Mouse (Mus musculus): ENCODE measurements at regions not wholly inside any gene's neighbourhood (a gene's known extent, or its start where the extent isn't known, plus 50 kb on each side); places are given as distances from the start of the nearest gene placed in this dataset.
A peak's percentile ranks its signal among the peaks of the same experiment; 100 is the strongest.

DNA sequence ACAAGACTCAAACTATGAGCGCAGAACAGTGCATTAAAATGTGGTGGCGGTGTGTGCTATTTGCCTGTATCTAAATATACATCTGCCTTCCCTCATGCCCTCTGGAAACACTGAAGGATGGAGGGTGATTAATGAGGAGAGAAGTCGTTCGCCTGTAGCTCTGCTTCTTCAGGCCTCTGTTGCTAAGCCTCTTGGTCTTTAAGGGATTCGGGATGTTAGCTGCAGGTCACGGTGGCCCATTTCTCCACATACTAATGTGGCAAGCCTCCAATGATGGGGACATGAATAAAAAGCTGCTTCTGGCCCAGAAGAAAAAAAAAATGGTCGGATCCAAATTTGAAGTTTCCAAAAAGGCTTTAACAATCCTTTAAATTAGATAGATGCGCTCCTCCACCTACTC, 137.0 kb upstream of the Btg1 start:
- Histone ChIP-seq H3K4me3 (no peak overlapping the region), H3K36me3 (no peaks in the 10 kb centered on the region), H3K27me3 (no peaks in the 10 kb centered on the region), H3K27ac (no peak overlapping the region), H3K4me2 (replicated peaks) (0 out of 2 replicates have a peak overlapping the region, but pooled peaks have one; percentile 13), H3K9ac (no peak overlapping the region), H3K4me1 (peaks cover 14% of the 10 kb centered on the region), H3K9me3 (no peaks in the 10 kb centered on the region)
- 75% methylated on average over 8 of the region's 8 CpGs for WGBS
- ATAC-seq (ENCODE audit: insufficient number of reproducible peaks, insufficient read depth, low FRiP score, low TSS enrichment) = no peak

DNA sequence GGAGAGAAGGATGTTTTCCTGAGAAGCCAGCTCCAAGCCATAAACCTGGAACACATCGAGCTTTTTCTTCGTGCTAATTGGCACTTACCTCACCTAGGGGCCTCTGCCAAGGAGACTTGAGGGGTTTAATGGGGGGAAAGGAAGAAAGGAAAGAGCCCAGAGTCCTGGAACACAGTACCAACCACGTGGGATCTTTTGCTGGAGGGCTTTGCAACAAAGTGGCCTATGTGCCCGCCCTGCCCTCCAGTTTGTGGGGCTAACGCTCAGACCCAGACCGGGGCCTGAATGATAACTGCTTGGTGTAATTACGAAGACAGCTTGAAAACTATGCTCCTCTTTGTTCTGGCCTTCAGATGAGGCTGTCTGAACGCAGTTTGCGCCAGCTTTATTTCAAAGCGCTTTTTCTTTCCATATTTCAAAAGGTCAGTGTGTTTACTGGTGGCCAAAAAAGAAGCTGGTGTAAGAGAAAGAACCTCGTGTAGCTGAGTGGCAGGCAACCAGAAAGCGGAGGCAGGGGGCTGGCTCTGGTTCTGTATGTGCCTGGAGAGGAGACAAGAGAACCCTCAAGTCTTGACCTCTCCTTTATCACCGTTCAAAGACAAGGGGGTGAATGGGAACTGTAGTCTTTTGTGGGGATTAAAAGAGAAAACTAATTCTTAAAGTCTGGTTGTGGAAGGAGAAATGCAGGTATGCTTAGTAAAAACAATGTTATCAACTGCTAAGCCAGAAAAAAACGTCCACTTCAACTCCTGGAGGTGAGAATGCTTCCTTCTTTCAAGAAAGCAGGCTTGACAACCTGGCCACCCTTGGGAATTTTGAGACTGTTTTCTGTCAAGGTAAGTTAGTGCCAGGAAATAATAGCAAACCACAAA, 136.1 kb upstream of the Btg1 start:
- 0 out of 2 replicates have a peak, but pooled peaks have one; percentile 56 for ATAC-seq (ENCODE audit: insufficient number of reproducible peaks, insufficient read depth, low FRiP score, low TSS enrichment)
- Histone ChIP-seq H3K4me2 (replicated peaks) (peak overlapping the region; percentile 13; the same call in 1 of the 2 replicates), H3K9ac (no peak overlapping the region), H3K27me3 (no peaks in the 10 kb centered on the region), H3K9me3 (no peaks in the 10 kb centered on the region), H3K4me3 (no peak overlapping the region), H3K4me1 (peaks cover 14% of the 10 kb centered on the region), H3K27ac (0 out of 2 replicates have a peak overlapping the region, but pooled peaks have one; percentile 8), H3K36me3 (no peaks in the 10 kb centered on the region)
- WGBS = 24% methylated on average over 14 of the region's 14 CpGs

DNA sequence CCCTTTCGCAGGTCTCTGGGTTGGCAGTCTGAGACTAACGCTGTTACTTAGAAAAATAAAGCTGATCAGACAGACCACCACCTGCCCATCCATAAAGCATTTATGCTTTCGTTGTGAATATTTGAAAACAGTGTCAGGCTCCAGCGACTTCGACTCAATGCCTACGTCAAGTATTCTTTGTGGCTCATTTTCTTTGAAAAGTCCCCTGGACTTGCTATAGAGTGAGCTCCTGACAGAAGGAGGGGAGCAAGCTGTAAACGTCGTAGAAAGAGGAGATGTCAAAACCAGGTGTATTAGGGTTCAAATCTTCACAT, 135.5 kb upstream of the Btg1 start:
- Histone ChIP-seq H3K36me3 (no peaks in the 10 kb centered on the region), H3K9ac (no peak overlapping the region), H3K27me3 (no peaks in the 10 kb centered on the region), H3K9me3 (no peaks in the 10 kb centered on the region), H3K4me3 (no peak overlapping the region), H3K4me2 (replicated peaks) (no peak overlapping the region), H3K4me1 (peaks cover 14% of the 10 kb centered on the region), H3K27ac (no peak overlapping the region)
- ATAC-seq (ENCODE audit: insufficient number of reproducible peaks, insufficient read depth, low FRiP score, low TSS enrichment) = no peak
- 65% methylated on average over 8 of the region's 8 CpGs for WGBS

DNA sequence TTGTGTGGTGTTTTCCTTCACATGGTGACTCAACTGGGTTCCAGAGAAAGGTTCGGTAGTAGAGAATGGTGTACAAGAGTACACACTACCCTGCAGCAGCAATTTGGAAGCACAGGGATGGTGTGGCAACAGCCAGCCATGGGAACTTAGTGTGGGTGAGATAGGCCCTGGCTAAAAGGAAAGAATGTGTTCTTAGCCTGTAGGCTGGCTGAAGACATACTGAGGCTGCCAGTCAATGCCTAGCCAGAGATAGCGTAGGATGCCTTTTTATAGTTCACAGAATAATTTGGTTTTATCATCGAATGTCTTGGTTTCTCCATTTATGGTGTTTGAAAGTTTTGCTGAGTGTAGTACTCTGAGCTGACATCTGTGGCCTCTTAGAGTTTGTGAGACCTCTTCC, 130.1 kb upstream of the Btg1 start:
- H3K27me3 ChIP-seq = no peaks in the 10 kb centered on the region
- no peak overlapping the region for H3K4me2 ChIP-seq (replicated peaks)
- H3K4me1 ChIP-seq = no peaks in the 10 kb centered on the region
- no peak for ATAC-seq (ENCODE audit: insufficient number of reproducible peaks, insufficient read depth, low FRiP score, low TSS enrichment)
- no peak overlapping the region for H3K27ac ChIP-seq
- no peaks in the 10 kb centered on the region for H3K36me3 ChIP-seq
- H3K9ac ChIP-seq = no peak overlapping the region
- no peak overlapping the region for H3K4me3 ChIP-seq
- 91% methylated on average over 3 of the region's 3 CpGs for WGBS
- no peaks in the 10 kb centered on the region for H3K9me3 ChIP-seq

DNA sequence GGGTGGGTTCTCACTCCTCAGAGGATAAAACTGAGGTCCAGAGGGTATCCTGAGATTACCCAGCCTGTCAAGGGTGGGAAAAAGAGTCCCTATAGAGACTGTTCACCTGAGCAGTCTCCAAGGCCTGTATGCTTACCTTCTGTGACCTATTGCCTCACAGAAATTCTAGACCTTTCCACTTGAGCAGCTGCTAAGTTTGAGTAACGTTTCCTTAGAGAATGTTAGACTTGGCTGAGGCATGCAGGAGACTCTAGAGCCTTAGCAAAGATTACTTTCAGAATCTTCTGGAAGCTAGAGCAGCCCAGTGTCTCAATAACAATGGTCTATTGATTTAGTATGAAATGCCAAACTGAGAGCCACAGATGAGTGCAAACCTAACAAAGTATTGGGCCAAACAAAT, 123.1 kb upstream of the Btg1 start:
- ATAC-seq (ENCODE audit: insufficient number of reproducible peaks, insufficient read depth, low FRiP score, low TSS enrichment) = no peak
- H3K9ac ChIP-seq = no peak overlapping the region
- no peak overlapping the region for H3K4me3 ChIP-seq
- H3K27ac ChIP-seq = no peak overlapping the region
- H3K9me3 ChIP-seq = no peaks in the 10 kb centered on the region
- H3K4me1 ChIP-seq = no peaks in the 10 kb centered on the region
- H3K4me2 ChIP-seq (replicated peaks) = no peak overlapping the region
- 35% methylated on average over 1 of the region's 1 CpGs for WGBS
- no peaks in the 10 kb centered on the region for H3K27me3 ChIP-seq
- no peaks in the 10 kb centered on the region for H3K36me3 ChIP-seq

DNA sequence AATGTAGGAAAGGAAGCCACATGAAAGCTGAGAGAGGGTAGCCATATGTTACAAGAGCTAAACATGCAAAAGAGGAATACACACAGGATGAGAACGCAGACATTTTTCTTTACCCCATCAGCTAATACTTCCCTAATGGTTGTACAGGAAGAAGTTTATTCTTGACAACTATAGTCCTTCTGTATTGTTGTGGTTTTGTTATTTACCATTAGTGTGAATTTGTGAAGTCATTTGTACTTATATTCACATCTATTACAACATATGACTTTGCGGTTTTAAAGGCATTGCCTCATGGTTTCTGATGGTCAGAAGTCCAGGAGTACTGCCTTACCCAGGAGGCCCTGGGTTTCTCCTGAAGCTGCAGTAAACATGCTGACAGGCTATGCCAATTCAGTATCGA, 120.1 kb upstream of the Btg1 start:
- no peak overlapping the region for H3K9ac ChIP-seq
- no peaks in the 10 kb centered on the region for H3K4me1 ChIP-seq
- H3K27me3 ChIP-seq = no peaks in the 10 kb centered on the region
- H3K36me3 ChIP-seq = no peaks in the 10 kb centered on the region
- no peak for ATAC-seq (ENCODE audit: insufficient number of reproducible peaks, insufficient read depth, low FRiP score, low TSS enrichment)
- H3K9me3 ChIP-seq = no peaks in the 10 kb centered on the region
- H3K4me3 ChIP-seq = no peak overlapping the region
- WGBS = 94% methylated on average over 3 of the region's 3 CpGs
- H3K27ac ChIP-seq = no peak overlapping the region
- no peak overlapping the region for H3K4me2 ChIP-seq (replicated peaks)

DNA sequence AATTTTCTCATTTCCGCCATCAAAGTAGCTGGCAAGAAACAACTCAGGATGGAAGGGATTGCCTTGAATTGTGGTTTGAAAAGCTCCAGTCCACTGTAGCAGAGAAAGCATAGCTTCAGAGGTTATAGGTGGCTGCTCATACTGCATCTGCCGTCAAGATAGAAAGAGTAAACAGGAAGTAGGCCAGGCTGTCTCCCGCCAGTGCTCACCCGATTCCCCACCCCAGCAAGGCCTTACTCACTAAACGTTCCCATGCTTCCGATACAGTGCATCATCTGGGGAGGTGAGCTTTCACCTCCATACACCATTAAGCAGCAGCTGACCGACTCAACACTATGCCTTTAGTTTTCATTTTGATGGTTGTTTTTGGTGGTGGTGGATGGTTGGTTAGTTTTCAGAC, 119.3 kb upstream of the Btg1 start:
- no peak overlapping the region for H3K4me3 ChIP-seq
- H3K4me1 ChIP-seq = no peaks in the 10 kb centered on the region
- ATAC-seq (ENCODE audit: insufficient number of reproducible peaks, insufficient read depth, low FRiP score, low TSS enrichment) = no peak
- no peaks in the 10 kb centered on the region for H3K9me3 ChIP-seq
- no peak overlapping the region for H3K4me2 ChIP-seq (replicated peaks)
- H3K36me3 ChIP-seq = no peaks in the 10 kb centered on the region
- H3K27ac ChIP-seq = no peak overlapping the region
- H3K9ac ChIP-seq = no peak overlapping the region
- H3K27me3 ChIP-seq = no peaks in the 10 kb centered on the region
- WGBS = 82% methylated on average over 7 of the region's 7 CpGs

DNA sequence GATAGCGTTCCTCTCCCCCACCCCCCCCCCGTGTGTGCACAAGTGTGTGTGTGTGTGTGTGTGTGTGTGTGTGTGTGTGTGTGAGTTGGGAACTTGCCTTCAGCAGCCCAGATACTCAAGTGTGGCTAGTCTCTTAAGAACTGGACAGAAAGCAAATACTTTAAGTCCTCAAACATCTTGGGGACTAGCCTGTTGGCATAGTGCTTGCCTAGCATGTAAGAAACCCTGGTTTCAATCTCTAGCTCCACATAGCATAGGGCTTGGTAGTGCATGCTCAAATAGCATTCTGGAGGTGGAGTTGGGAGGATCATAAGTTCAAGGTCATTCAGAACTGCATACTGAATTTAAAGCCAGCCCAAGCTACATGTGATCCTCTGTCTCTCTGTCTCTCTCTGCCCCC, 117.5 kb upstream of the Btg1 start:
- no peak overlapping the region for H3K4me2 ChIP-seq (replicated peaks)
- WGBS = 84% methylated on average over 2 of the region's 2 CpGs
- no peak overlapping the region for H3K9ac ChIP-seq
- H3K36me3 ChIP-seq = no peaks in the 10 kb centered on the region
- H3K4me1 ChIP-seq = no peaks in the 10 kb centered on the region
- no peak overlapping the region for H3K27ac ChIP-seq
- H3K9me3 ChIP-seq = no peaks in the 10 kb centered on the region
- no peak overlapping the region for H3K4me3 ChIP-seq
- no peak for ATAC-seq (ENCODE audit: insufficient number of reproducible peaks, insufficient read depth, low FRiP score, low TSS enrichment)
- H3K27me3 ChIP-seq = no peaks in the 10 kb centered on the region

DNA sequence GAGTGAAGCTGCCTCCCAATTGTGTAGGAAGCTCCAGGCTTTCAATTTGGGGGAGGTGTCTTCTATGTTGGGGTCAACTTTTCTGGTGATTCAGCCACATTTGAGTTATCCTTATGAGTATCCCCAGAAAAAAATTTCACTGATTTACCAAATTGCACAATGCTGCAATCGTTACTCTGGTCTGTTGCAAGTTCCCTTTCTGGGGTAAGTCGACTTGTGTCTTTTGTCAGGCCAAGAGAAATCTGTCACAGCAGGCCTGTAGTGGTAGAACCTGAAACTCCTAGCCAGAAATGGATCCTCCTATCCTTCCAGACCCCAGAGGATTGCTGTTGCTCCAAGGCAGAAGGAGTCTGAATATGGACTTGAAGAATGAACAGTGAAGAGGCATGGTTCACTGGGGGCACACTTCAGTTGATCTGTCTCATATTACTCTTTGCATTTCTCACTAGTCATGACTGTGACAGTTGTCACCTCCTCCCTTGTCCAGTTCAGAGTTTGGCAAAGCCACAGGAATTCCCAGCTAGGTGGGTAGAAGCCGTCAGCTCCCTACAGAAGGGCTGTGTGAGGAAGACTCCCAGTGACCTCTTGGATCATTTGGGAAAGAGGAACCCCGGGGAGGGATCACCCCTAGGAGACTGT, 114.6 kb upstream of the Btg1 start:
- no peak for ATAC-seq (ENCODE audit: insufficient number of reproducible peaks, insufficient read depth, low FRiP score, low TSS enrichment)
- no peak overlapping the region for H3K4me2 ChIP-seq (replicated peaks)
- WGBS = 70% methylated on average over 4 of the region's 4 CpGs
- no peak overlapping the region for H3K4me3 ChIP-seq
- H3K4me1 ChIP-seq = no peaks in the 10 kb centered on the region
- H3K9me3 ChIP-seq = no peaks in the 10 kb centered on the region
- H3K27me3 ChIP-seq = no peaks in the 10 kb centered on the region
- H3K9ac ChIP-seq = no peak overlapping the region
- no peaks in the 10 kb centered on the region for H3K36me3 ChIP-seq
- no peak overlapping the region for H3K27ac ChIP-seq

DNA sequence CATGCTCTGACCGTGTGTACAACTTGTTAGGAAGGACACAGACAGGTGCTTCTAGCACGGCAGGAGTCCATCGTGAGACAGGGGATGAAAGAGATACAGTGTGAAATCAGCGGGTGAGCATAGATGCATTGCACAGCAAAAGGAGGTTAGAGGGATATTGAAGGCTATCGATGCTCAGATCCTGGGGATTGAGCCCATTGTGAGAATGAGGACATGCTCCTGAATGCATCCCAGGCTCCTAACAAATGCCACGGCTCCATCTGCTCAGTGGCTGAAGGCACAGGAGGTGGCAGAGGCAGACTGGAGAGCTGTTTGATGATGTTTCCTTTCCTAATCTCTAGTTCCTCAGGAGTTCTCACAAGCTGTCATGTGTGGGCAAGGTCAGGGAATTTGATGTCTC, 114.1 kb upstream of the Btg1 start:
- no peak overlapping the region for H3K4me3 ChIP-seq
- H3K4me1 ChIP-seq = no peaks in the 10 kb centered on the region
- H3K36me3 ChIP-seq = no peaks in the 10 kb centered on the region
- no peak for ATAC-seq (ENCODE audit: insufficient number of reproducible peaks, insufficient read depth, low FRiP score, low TSS enrichment)
- H3K27me3 ChIP-seq = no peaks in the 10 kb centered on the region
- no peak overlapping the region for H3K27ac ChIP-seq
- no peak overlapping the region for H3K9ac ChIP-seq
- H3K4me2 ChIP-seq (replicated peaks) = no peak overlapping the region
- H3K9me3 ChIP-seq = no peaks in the 10 kb centered on the region
- WGBS = 74% methylated on average over 6 of the region's 6 CpGs

DNA sequence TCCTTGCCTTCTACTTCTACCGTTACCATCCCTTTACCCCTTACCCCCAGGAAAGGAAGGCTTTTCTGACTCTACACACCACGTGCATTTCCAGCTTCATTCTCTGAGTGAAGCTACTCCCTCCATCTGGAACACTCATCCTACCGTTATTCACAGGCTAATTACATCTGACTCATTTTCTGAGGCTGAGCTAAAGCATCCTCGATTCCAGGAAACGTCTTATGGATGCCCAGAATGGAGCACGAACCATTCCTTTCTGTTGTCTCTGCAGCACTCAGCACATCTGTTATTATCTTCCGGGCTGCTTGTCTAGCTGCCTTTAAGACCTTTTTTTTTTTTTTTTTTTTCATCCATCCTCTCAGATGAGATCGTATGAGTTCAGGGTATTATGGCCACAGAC, 112.5 kb upstream of the Btg1 start:
- Histone ChIP-seq H3K4me3 (no peak overlapping the region), H3K36me3 (no peaks in the 10 kb centered on the region), H3K27me3 (no peaks in the 10 kb centered on the region), H3K9ac (no peak overlapping the region), H3K4me2 (replicated peaks) (no peak overlapping the region), H3K9me3 (no peaks in the 10 kb centered on the region), H3K27ac (no peak overlapping the region), H3K4me1 (no peaks in the 10 kb centered on the region)
- no peak for ATAC-seq (ENCODE audit: insufficient number of reproducible peaks, insufficient read depth, low FRiP score, low TSS enrichment)
- 81% methylated on average over 8 of the region's 8 CpGs for WGBS

DNA sequence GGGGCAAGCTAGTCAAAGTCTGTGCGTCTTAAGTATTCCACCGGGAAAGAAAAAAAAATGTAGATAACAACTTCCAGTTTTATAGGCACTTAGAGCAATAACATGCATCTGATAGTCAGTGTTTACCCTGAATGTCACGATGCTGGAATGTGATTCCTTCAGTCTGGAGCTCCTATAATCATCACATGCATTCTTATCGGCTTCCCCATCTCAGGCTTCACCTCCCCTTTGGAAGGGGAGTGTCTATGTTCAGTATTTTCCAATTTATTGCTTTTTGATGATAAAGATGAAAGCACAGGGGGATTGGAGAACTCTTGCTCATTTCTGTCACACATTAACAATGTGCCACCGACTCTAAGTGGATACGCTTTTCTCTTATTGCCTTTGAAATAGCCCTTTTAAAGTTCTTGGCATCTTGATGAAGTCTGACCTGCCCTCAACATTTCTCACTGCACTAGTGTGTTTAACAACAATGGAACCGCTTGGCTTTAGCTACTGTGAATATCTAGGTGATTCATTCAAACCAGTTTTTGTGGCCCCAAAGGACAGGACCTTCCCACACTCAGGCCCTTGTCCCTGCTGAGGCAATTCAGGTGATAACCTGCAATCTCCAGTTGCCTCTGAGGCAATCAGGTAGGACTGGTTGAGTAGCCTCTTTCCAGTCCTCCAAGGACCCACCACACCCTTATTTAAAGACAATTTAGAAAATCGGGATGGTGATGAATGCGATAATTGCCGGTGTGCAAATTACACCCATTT, 101.5 kb upstream of the Btg1 start:
- no peaks in the 10 kb centered on the region for H3K27me3 ChIP-seq
- no peaks in the 10 kb centered on the region for H3K4me1 ChIP-seq
- H3K9ac ChIP-seq = no peak overlapping the region
- no peaks in the 10 kb centered on the region for H3K9me3 ChIP-seq
- H3K4me2 ChIP-seq (replicated peaks) = no peak overlapping the region
- ATAC-seq (ENCODE audit: insufficient number of reproducible peaks, insufficient read depth, low FRiP score, low TSS enrichment) = no peak
- no peaks in the 10 kb centered on the region for H3K36me3 ChIP-seq
- WGBS = 74% methylated on average over 10 of the region's 10 CpGs
- H3K27ac ChIP-seq = no peak overlapping the region
- no peak overlapping the region for H3K4me3 ChIP-seq
